Mouse (Mus musculus): ENCODE measurements around the gene Rcor3.

DNA sequence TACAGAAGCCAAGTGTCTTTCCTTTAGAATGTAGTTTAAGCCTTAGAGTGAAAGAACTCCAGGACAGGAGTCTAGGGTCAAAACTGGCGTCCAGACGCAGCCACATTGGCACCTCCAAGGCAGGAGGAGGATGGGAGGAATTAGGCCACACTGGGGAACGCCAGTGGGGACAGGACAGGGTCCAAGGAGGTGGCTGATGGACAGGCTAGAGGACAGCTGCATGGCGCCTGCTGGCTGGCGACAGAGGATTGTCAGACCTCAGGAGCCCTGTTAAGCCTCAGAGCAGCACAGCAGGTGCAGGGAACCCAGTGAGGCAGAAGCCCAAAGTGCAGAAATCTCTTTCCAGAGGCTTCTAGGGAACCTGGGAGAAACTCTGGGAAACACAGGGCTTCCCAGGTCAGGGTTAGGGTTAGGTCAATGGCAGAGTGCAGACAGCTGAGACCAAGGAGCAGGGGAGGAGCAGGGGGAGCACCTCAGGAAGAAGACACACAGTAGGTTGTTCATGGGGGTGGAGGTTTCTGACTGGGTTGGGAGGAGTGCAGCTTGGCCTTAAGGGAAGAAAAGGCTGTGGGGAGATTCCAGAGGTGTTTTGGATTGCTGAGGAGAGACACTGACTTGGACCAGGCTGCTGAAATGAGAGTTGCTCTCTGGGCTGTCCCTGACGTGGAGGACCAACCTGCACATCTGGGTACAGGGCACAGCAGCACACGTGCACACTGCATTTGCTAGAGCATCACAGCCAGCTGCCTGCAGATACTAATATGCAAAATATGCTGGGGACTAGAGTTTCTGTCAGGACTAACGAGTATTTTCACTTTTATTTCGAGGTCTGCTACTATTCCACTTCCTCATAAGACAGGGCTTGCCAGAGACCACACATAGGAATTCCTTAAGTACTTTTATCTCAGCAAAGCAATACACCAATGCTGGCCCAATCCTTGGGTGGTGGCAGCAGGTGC lies 48.4 kb downstream of the Rcor3 start:
- no peak for TF ChIP-seq POLR2A (IDR thresholded peaks at IDR 0.05; ENCODE audit: control insufficient read depth, extremely low read depth, insufficient read depth, low read length, poor library complexity)
- TF ChIP-seq CTCF (IDR thresholded peaks at IDR 0.05; ENCODE audit: borderline replicate concordance, control insufficient read depth, extremely low read depth, insufficient read depth, low read length, poor library complexity), result no peak
